Mouse (Mus musculus): ENCODE measurements around the gene Serpina3n. TPM values are rescaled to one million over a fixed set of nuclear protein-coding genes. Genes with fewer than 3 reads are reported as not detected.
A peak's percentile ranks its signal among the peaks of the same experiment; 100 is the strongest.
"Not testable (repeated sequence)": the region's sequence is repeated elsewhere in the genome, so short reads cannot be mapped to it uniquely, and the experiment has no call there.

Serpina3n gene
- polyA plus RNA-seq, 1 experiment from 2014 or later, result 0.12 TPM

GRCm38 (mm10) chr12:104391057-104391456 is 15.5 kb upstream of the Serpina3n start:
- not testable (repeated sequence) for H3K27me3 ChIP-seq (replicated peaks; ENCODE audit: control insufficient read depth, insufficient read depth, low read length); H3K4me3 ChIP-seq (ENCODE audit: low read length); ATAC-seq; H3K4me2 ChIP-seq (ENCODE audit: low read depth, low read length); H3K9ac ChIP-seq (ENCODE audit: low read depth, low read length); H3K36me3 ChIP-seq (ENCODE audit: control insufficient read depth, insufficient read depth, low read length); H3K9me3 ChIP-seq (ENCODE audit: control insufficient read depth, low read length); H3K27ac ChIP-seq (ENCODE audit: low read length); H3K4me1 ChIP-seq (ENCODE audit: control insufficient read depth, insufficient read depth, low read length)
- 69% methylated on average over 2 of the region's 2 CpGs for WGBS

- no peak for ATAC-seq
These were observed 2.6 kb upstream of the Serpina3n start for GRCm38 (mm10) chr12:104403968-104404367.

GRCm38 (mm10) chr12:104412507-104412906 is 6.0 kb downstream of the Serpina3n start:
- H3K4me3 ChIP-seq (ENCODE audit: low read length), result no peak overlapping the region
- no peak for ATAC-seq
- H3K27me3 ChIP-seq (replicated peaks; ENCODE audit: control insufficient read depth, insufficient read depth, low read length), result no peaks in the 10 kb centered on the region
- no peak overlapping the region for H3K4me2 ChIP-seq (ENCODE audit: low read depth, low read length)
- H3K36me3 ChIP-seq (ENCODE audit: control insufficient read depth, insufficient read depth, low read length), result no peaks in the 10 kb centered on the region
- H3K9me3 ChIP-seq (ENCODE audit: control insufficient read depth, low read length), result no peaks in the 10 kb centered on the region
- no peak overlapping the region for H3K9ac ChIP-seq (ENCODE audit: low read depth, low read length)
- no peaks in the 10 kb centered on the region for H3K4me1 ChIP-seq (ENCODE audit: control insufficient read depth, insufficient read depth, low read length)
- WGBS, result 85% methylated on average over 6 of the region's 6 CpGs
- no peak overlapping the region for H3K27ac ChIP-seq (ENCODE audit: low read length)

More at GRCm38 (mm10) chr12:104403968-104404367, 2.6 kb upstream of the Serpina3n start:
- no peaks in the 10 kb centered on the region for H3K27me3 ChIP-seq (replicated peaks; ENCODE audit: control insufficient read depth, insufficient read depth, low read length)
- H3K9ac ChIP-seq (ENCODE audit: low read depth, low read length), result no peak overlapping the region
- no peak overlapping the region for H3K4me2 ChIP-seq (ENCODE audit: low read depth, low read length)
- no peaks in the 10 kb centered on the region for H3K36me3 ChIP-seq (ENCODE audit: control insufficient read depth, insufficient read depth, low read length)
- no peaks in the 10 kb centered on the region for H3K4me1 ChIP-seq (ENCODE audit: control insufficient read depth, insufficient read depth, low read length)
- WGBS, result 69% methylated on average over 5 of the region's 5 CpGs
- no peak overlapping the region for H3K4me3 ChIP-seq (ENCODE audit: low read length)
- H3K27ac ChIP-seq (ENCODE audit: low read length), result no peak overlapping the region
- H3K9me3 ChIP-seq (ENCODE audit: control insufficient read depth, low read length), result no peaks in the 10 kb centered on the region

GRCm38 (mm10) chr12:104414576-104414975 is 8.0 kb downstream of the Serpina3n start:
- ATAC-seq, result no peak
- H3K4me2 ChIP-seq (ENCODE audit: low read depth, low read length), result no peak overlapping the region

GRCm38 (mm10) chr12:104415625-104416315 is 9.2 kb downstream of the Serpina3n start:
- Histone ChIP-seq H3K4me1 (ENCODE audit: control insufficient read depth, insufficient read depth, low read length) (no peaks in the 10 kb centered on the region), H3K4me3 (ENCODE audit: low read length) (no peak overlapping the region), H3K4me2 (ENCODE audit: low read depth, low read length) (no peak overlapping the region), H3K27me3 (replicated peaks; ENCODE audit: control insufficient read depth, insufficient read depth, low read length) (no peaks in the 10 kb centered on the region; the same call in 1 of the 2 replicates), H3K27ac (ENCODE audit: low read length) (no peak overlapping the region), H3K9ac (ENCODE audit: low read depth, low read length) (no peak overlapping the region), H3K36me3 (ENCODE audit: control insufficient read depth, insufficient read depth, low read length) (no peaks in the 10 kb centered on the region), H3K9me3 (ENCODE audit: control insufficient read depth, low read length) (no peaks in the 10 kb centered on the region)
- 44% methylated on average over 6 of the region's 6 CpGs for WGBS
- peak; percentile 54 for ATAC-seq

More at GRCm38 (mm10) chr12:104414576-104414975, 8.0 kb downstream of the Serpina3n start:
- Histone ChIP-seq H3K27me3 (replicated peaks; ENCODE audit: control insufficient read depth, insufficient read depth, low read length) (no peaks in the 10 kb centered on the region; the same call in 1 of the 2 replicates), H3K4me3 (ENCODE audit: low read length) (no peak overlapping the region), H3K36me3 (ENCODE audit: control insufficient read depth, insufficient read depth, low read length) (no peaks in the 10 kb centered on the region), H3K27ac (ENCODE audit: low read length) (no peak overlapping the region), H3K9me3 (ENCODE audit: control insufficient read depth, low read length) (no peaks in the 10 kb centered on the region), H3K4me1 (ENCODE audit: control insufficient read depth, insufficient read depth, low read length) (no peaks in the 10 kb centered on the region), H3K9ac (ENCODE audit: low read depth, low read length) (no peak overlapping the region)
- 59% methylated on average over 2 of the region's 2 CpGs for WGBS

- ATAC-seq, result peak; percentile 61
These were observed 12.0 kb downstream of the Serpina3n start for GRCm38 (mm10) chr12:104418340-104419135.

GRCm38 (mm10) chr12:104419136-104419462 is 12.6 kb downstream of the Serpina3n start:
- WGBS, result 20% methylated on average over 2 of the region's 2 CpGs
- H3K4me1 ChIP-seq (ENCODE audit: control insufficient read depth, insufficient read depth, low read length), result no peaks in the 10 kb centered on the region
- ATAC-seq, result 0 out of 2 replicates have a peak, but pooled peaks have one; percentile 21

More at GRCm38 (mm10) chr12:104418340-104419135, 12.0 kb downstream of the Serpina3n start:
- Histone ChIP-seq H3K4me1 (ENCODE audit: control insufficient read depth, insufficient read depth, low read length) (no peaks in the 10 kb centered on the region), H3K9me3 (ENCODE audit: control insufficient read depth, low read length) (no peaks in the 10 kb centered on the region), H3K36me3 (ENCODE audit: control insufficient read depth, insufficient read depth, low read length) (no peaks in the 10 kb centered on the region), H3K4me2 (ENCODE audit: low read depth, low read length) (peak overlapping the region; percentile 26; the same call in 1 of the 2 replicates), H3K9ac (ENCODE audit: low read depth, low read length) (no peak overlapping the region), H3K27ac (ENCODE audit: low read length) (no peak overlapping the region), H3K27me3 (replicated peaks; ENCODE audit: control insufficient read depth, insufficient read depth, low read length) (no peaks in the 10 kb centered on the region; the same call in 1 of the 2 replicates), H3K4me3 (ENCODE audit: low read length) (no peak overlapping the region)
- WGBS, result 22% methylated on average over 14 of the region's 17 CpGs

GRCm38 (mm10) chr12:104422615-104423392 is 16.3 kb downstream of the Serpina3n start:
- Histone ChIP-seq H3K9me3 (ENCODE audit: control insufficient read depth, low read length) (no peaks in the 10 kb centered on the region), H3K36me3 (ENCODE audit: control insufficient read depth, insufficient read depth, low read length) (no peaks in the 10 kb centered on the region), H3K4me1 (ENCODE audit: control insufficient read depth, insufficient read depth, low read length) (no peaks in the 10 kb centered on the region), H3K27ac (ENCODE audit: low read length) (no peak overlapping the region), H3K9ac (ENCODE audit: low read depth, low read length) (no peak overlapping the region), H3K4me3 (ENCODE audit: low read length) (no peak overlapping the region), H3K4me2 (ENCODE audit: low read depth, low read length) (no peak overlapping the region), H3K27me3 (replicated peaks; ENCODE audit: control insufficient read depth, insufficient read depth, low read length) (no peaks in the 10 kb centered on the region; the same call in 1 of the 2 replicates)
- 73% methylated on average over 11 of the region's 11 CpGs for WGBS
- ATAC-seq, result no peak; the same call in 1 of the 2 replicates

More at GRCm38 (mm10) chr12:104419136-104419462, 12.6 kb downstream of the Serpina3n start:
- Histone ChIP-seq H3K9ac (ENCODE audit: low read depth, low read length) (no peak overlapping the region), H3K9me3 (ENCODE audit: control insufficient read depth, low read length) (no peaks in the 10 kb centered on the region), H3K4me3 (ENCODE audit: low read length) (no peak overlapping the region), H3K4me2 (ENCODE audit: low read depth, low read length) (no peak overlapping the region), H3K27me3 (replicated peaks; ENCODE audit: control insufficient read depth, insufficient read depth, low read length) (no peaks in the 10 kb centered on the region; the same call in 1 of the 2 replicates), H3K36me3 (ENCODE audit: control insufficient read depth, insufficient read depth, low read length) (no peaks in the 10 kb centered on the region), H3K27ac (ENCODE audit: low read length) (no peak overlapping the region)

GRCm38 (mm10) chr12:104425591-104425990 is 19.1 kb downstream of the Serpina3n start:
- 82% methylated on average over 3 of the region's 3 CpGs for WGBS
- no peaks in the 10 kb centered on the region for H3K36me3 ChIP-seq (ENCODE audit: control insufficient read depth, insufficient read depth, low read length)
- no peak overlapping the region for H3K4me3 ChIP-seq (ENCODE audit: low read length)

More at GRCm38 (mm10) chr12:104425591-104425990, 19.1 kb downstream of the Serpina3n start:
- Histone ChIP-seq H3K9ac (ENCODE audit: low read depth, low read length) (no peak overlapping the region), H3K9me3 (ENCODE audit: control insufficient read depth, low read length) (no peaks in the 10 kb centered on the region), H3K27ac (ENCODE audit: low read length) (no peak overlapping the region), H3K4me2 (ENCODE audit: low read depth, low read length) (no peak overlapping the region), H3K4me1 (ENCODE audit: control insufficient read depth, insufficient read depth, low read length) (no peaks in the 10 kb centered on the region), H3K27me3 (replicated peaks; ENCODE audit: control insufficient read depth, insufficient read depth, low read length) (no peaks in the 10 kb centered on the region)
- no peak for ATAC-seq

Measured in intestine, embryonic 16.5 days (tissue).